Mouse (Mus musculus) liver, adult 2 months (tissue): Measurements from ENCODE around the gene Flywch2.

Experiments used
- CTCF ChIP-seq: fragments of 200-500 bp; IDR thresholded peaks from 2 replicates; pipeline ENCODE4 v1.5.1; 2011; ENCODE audit warnings: low read depth, low read length, control low read depth
- POLR2A ChIP-seq: fragments of 200-500 bp; IDR thresholded peaks from 2 replicates; pipeline ENCODE4 v1.6.1; 2011; ENCODE audit warnings: low read length, control low read depth; ENCODE audit not compliant: insufficient read depth; ENCODE audit errors: extremely low read depth

GRCm38 (mm10) chr17:23804426-23805085 lies 18.7 kb upstream of the Flywch2 start:
- no peak for TF ChIP-seq CTCF
- TF ChIP-seq POLR2A, result no peak
